Mouse (Mus musculus) thymus, postnatal 10 days (tissue): ENCODE results near the gene Gstp2.
"Not testable (repeated sequence)": the region's sequence is repeated elsewhere in the genome, so short reads cannot be mapped to it uniquely, and the experiment has no call there.

Experiments
- DNase-seq, 2 experiments: peaks; one replicate each; pipeline ENCODE4 v3.0.0; 2021; ENCODE audit warnings: low spot score in 2 of 2

Gene Gstp2

DNA sequence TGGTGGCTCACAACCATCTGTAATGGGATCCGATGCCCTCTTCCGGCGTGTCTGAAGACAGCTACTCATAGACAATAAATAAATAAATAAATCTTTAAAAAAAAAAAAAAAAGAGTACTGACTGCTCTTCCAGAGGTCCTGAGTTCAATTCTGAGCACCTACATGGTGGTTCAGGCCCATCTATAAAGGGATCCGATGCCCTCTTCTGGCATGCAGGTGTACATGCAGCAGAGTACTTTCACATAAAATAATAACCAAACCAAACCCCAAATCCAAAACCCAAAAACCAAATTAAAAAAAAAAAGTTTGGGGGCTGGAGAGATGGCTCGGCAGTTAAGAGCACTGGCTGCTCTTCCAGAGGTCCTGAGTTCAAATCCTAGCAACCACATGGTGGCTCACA lies 3.2 kb upstream of the Gstp2 start:
- not testable (repeated sequence) for DNase-seq

DNA sequence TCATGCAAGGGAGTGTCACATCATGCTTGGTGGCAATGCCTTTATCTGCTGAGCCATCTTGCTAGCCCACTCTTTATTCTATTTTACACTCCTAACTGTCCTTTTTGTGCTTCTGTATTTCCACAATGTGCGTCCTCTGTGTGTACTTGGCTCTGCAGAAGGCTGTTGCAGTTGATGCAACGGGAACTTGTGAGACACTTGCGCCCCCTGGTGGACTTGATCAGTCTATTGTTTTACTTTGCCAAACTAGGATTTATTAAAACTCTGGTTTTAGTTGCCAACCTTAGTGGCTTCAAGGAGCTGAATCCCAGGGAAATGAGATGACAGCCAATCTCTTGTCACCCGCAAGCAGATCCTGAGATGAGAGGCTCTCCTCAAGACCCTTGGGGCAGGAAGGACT lies 2.0 kb upstream of the Gstp2 start:
- peak; percentile 58 to 90 for DNase-seq

DNA sequence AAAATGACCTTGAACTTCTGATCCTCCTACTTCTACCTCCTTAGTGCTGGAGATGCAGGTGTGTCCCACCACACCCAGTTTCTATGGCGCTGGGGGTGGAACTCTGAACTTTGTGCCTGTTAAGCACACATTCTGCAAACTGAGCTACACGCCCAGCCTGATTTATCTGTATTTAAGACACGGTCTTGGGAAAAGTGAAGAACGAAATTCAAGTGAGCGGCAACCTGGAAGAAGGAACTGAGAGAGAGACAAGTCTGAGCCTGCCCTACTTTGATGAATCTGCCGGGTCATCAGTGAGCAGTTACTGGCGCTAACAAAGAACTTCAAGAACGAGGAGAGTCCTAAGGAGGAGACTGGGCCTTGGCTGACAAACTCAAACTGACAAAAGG lies 1.0 kb upstream of the Gstp2 start:
- no peak for DNase-seq

DNA sequence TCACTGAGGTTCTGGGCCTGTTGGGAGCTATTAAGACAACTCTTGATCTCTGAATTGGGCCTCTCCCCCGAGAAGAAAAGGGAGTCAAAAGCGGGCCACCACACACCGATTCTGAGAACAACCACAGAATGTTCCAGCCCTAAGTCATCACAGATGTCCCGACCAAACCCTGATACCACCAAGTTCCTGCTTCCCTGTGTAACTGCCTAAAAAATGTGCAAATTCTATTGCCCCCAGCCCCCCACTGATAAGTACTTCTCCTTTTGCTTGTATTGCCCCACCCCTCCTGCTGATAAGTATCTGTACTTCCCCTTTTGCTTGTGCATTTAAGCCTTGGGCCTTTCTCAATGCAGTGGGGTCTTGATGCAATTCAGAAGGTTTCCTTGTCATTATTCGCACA lies 1.7 kb downstream of the Gstp2 start:
- DNase-seq, result not testable (repeated sequence)

DNA sequence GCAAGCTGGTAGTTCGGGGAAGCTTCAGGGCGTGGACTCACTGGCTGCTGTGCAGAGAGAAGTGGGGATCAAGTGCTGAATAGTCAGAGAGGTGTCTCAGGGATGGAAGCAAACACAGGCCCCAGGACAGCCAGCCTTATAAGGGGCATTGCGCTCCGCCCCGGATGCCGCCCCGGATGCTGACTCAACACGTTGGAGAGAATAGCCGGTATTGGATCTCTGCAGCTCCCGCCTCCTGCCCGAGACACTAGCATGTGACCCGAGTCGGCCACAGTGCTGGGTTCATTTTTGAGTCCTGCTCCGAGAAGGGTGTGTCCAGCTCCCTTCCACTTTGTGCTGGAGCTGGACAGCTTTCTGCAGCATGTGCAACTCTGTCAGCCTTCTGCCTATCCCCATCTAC lies 3.7 kb downstream of the Gstp2 start:
- DNase-seq, result no peak

DNA sequence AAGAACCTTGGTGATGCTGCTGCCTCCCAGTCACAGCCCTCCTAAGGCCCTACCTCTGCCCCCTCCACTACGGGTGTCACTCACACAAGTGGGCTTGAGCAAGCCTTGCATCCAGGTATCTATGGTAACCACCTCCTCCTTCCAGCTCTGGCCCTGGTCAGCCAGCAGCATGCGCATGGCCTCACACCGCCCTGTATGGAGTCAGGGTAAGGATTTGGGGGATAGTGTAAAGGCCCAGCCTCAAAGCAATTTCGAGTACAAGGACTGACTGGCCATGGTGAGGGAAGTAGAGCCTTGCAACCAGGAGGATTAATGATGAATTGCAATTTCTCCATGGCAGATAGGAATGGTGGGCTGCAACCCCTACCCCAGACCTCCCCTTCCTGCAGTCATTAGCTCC lies 4.3 kb downstream of the Gstp2 start:
- not testable (repeated sequence) for DNase-seq

DNA sequence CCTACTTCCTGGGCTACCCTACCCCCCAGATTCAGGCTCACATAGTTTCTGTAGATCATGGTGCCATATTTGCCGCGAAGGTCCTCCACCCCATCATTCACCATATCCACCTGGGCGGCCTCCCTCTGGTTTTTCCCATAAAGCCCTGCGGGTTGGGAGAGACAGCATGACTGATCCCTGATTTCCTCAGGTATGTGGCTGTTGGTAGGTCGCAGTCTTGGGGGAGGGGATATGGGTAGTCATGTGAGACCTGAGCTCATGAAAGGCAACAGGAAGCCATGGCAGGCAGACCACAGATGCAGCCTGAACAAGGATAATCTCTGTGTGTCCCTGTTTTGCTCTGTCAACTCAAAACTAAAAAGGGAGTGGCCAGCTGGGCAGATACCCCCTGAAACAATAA lies 4.9 kb downstream of the Gstp2 start:
- not testable (repeated sequence) for DNase-seq

DNA sequence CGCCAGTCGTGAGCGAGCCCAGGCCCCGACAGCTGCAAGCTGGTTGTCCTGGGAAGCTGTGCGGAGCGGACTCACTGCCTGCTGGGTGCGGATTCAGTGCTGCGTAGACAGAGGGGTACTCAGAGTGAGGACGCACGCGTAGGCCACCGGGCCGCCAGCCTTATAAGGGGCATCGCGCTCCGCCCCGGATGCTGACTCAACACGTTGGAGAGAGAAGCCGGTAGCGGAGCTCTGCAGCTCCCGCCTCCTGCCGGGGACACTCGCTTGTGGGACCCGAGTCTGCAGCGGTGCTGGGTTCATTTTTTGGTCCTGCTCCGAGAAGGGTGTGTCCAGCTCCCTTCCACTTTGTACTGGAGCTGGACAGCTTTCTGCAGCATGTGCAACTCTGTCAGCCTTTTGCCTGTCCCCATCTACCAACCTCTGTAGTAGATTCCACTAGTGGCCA lies 8.0 kb downstream of the Gstp2 start, which contains the start of gene Gstp1:
Gene Gstp1 (minus strand): TSS at position 198 of the 445 bp plus-strand sequence.
- DNase-seq, result peak; percentile 81 to 85

DNA sequence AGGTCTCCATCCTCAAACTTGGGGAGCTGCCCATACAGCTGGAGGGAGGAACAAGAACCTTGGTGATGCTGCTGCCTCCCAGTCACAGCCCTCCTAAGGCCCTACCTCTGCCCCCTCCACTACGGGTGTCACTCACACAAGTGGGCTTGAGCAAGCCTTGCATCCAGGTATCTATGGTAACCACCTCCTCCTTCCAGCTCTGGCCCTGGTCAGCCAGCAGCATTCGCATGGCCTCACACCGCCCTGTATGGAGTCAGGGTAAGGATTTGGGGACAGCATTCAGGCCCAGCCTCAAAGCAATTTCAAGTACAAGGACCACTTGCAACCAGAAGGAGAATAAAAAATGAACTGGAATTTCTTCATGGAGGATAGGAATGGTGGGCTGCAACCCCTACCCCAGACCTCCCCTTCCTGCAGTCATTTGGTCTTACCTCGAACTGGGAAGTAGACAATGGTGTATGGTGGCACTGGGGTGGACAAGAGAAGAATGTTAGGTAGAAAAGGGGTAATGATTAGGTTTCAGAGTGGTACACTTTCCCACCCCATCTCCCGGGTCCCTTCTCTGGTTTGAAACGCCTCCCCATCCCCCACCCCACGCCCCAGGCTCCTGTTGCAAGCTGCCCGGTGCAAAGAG lies 8.6 kb downstream of the Gstp2 start:
- not testable (repeated sequence) for DNase-seq

DNA sequence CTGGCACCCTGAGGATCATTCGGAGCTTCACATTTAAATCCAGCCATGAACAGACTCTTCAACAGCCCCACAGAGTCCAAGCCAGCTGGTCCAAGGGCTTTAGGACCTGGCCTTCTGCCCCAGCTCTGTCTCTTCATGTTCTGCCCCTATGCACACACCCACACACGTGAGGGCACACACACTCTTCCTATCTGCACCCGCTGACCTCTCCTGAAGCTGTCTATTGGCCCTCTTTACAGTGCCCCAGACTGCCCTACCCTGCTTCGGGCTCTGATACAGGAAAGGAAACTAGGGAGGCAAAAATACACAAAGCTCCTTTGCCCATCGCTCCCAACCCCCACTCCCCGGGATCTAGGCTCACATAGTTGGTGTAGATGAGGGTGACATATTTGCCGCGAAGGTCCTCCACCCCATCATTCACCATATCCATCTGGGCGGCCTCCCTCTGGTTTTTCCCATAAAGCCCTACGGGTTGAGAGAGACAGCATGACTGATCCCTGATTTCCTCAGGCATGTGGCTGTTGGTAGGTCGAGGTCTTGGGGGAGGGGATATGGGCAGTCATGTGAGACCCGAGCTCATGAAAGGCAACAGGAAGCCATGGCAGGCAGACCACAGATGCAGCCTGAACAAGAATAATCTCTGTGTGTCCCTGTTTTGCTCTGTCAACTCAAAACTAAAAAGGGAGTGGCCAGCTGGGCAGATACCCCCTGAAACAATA lies 9.3 kb downstream of the Gstp2 start:
- no peak for DNase-seq

DNA sequence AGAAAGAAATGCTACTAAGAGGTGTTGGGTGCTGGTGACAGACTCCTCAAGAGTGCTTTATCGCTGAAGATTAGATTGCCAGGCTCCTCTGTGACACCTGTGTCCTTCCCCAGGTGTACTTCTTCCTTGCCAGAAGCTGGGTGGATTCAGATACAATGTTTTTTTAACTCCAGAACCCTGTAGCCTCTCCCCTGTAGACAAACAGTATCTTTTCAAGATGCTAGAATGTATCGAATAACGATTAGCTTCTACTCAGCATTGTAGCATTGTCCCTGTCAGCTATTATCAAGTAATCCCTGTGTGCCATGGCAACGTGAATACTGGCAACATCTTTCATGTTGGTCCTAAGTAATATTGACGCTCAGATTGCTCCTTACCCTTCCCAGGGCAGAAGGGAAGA lies 12.1 kb downstream of the Gstp2 start:
- DNase-seq, result no peak

DNA sequence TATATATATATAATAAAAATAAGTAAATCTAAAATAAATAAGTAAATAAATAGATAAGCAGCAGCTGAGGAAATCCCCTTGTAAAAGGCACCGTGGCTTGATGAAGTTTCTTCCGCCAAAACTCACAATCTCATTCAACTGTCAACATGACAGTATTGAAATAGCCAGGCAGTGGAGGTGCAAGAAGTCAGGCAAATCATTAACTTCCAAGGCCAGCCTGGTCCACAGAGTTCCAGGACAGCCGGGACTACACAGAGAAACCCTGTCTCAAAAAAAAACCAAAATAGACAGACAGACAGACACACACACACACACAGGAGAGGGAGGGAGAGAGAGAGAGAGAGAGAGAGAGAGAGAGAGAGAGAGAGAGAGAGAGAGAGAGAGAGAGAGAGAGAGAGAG lies 12.5 kb downstream of the Gstp2 start:
- no peak for DNase-seq

DNA sequence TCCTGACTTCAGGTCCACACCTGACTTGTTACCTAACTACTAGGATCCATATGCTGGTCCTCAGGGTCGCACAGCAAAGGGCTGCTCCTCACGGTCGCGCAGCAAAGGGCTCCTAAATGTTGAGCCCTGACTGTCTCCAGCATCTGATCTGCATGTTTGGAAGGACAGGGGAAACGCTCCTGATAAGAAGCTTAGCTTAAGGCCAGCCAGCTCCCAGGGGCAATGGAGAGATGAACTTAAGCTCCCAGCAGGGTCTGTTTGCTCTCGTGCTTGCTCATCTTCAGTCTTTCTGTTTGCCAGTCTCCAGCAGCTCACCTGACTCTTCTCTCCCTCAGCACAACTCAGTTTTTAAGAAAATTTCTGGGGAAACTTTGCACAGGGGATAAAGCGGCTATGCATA lies 13.2 kb downstream of the Gstp2 start:
- no peak for DNase-seq

DNA sequence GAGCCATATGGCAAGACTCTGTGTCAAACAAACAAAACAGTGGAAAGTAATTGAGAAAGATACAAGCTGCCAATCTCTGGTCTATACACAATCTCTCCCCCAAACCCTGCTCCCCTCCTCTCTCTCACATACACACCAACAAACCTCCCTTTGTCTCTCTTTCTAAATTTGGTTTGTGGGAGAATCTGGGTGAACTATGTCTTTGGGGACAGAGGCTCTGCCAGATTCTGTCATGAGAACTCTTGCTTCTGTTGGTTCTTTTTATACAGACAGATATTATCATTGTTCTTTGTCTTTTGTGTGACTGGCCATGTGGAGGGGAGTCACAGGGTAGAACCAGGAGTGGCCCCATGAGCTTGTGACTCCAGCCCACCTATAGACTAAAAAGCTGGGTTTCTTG lies 18.2 kb downstream of the Gstp2 start:
- DNase-seq, result no peak

DNA sequence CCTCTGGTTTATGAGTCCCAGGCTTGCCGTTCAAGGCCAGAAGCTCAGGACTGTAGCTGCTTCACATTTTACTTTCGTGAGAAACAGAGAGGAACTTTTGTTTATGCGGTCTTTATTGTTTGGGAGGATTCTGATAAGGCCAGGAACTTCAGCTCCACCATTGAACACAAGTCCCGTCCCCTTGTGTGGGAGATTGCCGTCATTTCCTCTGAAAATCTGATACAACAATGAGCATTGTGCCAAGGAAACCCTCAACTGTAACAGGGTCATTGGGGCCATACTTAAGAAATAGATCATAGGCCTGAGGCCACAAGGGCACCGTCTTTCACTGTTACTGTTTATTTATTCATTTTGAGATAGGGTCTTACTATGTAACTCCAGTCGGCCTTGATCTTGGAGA lies 22.6 kb downstream of the Gstp2 start:
- DNase-seq, result no peak

DNA sequence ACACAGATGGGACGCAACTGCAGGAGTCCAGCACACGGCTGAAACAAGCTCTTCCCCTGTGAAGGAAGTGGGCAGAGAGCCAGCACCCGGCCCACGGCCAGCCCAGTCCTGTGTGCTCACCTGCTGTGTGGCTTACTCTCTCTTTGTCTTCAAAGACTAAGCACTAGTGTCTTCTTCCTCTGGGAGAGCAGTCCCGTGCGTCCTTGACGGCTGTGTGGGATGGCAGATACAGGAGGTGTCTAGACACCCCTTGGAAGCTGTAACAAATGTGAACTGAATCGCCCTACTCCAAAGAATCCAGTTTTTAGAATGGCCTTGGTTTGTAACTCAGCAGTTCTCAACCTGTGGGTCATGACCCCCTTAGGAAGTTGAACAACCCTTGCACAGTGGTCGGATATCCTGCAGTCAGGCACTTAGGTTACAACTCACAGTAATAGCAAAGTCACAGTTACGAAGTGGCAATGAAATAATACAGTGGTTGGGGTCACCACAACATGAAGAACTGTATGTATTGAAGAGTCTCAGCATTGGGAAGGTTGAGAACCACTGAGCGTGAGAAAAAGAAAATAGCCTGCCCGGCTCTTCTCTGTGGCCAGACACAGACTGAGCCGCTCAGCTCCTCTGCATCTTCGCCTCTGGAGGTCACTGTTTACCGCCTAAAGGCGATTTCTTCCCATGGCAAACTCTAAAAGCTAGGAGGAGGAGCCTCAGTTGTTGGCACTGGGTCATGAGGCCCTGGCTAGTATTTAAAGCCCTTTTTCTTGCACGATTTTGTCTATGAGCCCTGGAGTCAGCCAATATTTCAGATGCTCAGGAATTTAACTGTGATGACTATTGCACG lies 26.9 kb downstream of the Gstp2 start:
- peak in 1 of 2 experiments; percentile 57 for DNase-seq

DNA sequence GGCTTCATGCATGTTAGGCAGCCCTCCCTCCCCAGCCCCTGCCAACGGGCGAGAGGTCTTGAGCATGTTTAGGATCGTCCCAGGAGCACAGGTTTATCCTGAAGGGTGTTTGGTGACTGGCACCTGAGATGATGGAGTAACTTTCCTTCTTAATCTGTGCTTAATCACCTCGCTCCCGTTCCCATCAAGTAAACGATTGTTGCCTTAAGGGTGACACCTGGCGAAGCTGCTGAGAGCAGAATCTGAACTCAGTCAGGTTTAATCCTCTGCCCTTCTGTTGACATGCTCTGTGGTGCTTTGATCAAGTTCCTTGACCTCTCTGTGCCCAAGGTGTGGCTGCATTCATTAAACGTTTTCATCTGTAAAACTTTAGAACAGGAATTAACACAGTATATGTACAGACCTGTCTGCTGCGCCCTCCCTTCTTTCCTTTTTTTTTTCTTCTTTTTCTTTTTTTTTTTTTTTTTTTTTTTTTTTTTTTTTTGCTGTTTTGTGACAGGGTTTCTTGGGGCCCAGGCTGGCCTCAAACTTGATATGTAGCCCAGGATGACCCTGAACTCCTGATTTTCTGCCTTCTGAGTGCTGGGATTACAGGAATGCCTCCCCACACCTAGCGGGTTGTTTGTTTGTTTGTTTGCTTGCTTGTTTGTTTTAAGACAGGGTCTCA lies 27.8 kb downstream of the Gstp2 start:
- no peak for DNase-seq

DNA sequence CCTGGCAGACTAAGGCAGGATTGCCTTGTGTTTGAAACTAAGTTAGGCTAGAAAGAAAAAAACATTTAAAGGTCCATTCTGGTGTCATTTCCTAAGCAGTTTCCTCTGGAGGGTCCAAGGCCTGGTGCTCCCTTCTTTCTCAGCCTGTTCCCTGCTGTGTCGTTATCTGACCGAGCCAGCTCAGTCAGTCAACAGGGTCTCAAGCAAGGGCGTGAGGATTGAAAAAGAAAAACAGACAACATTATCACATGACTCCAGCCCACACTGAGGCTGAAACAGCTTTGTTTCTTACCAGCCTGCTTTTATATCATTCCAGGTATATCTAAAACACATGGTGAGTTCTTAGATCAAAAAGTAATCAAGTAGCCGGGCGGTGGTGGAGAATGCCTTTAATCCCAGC lies 30.2 kb downstream of the Gstp2 start:
- no peak for DNase-seq

DNA sequence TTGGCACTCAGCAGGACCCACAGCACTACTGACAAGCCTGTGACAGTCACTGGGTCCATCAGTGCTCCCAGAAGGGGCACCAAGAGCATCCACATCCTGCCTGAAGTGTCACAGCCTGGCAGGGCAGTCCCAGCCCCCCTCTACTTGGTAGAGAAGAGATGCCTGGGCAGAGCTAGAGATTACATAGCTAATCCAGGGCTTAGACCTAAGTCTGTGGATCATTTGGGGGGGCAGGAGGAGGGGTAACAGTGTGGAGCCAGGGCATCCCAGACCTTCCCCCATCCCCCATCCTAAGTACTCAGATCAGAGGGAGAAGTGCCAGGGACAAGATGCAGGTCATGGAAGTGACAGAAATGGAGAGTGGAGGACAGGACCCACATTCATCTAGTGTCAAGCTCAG lies 31.0 kb downstream of the Gstp2 start:
- no peak for DNase-seq

DNA sequence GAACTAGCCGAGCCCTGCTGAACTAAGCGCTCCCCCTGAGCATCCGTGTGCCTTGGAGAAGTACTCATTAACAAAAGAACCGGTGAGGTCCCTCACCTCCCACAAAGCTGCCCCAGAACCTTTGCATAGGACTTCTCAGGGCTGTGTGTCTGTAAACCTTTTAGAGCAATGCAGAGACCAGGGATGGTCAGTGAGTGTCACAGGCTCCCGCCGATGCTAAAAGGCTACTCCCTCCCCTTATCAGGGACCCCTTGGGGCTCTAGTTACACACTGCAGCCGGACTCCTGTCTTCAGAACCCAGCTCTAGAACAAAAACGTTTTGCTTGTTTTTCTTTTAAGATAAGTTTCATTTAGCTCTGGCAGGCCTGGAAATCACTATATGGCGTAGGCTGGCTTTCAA lies 32.8 kb downstream of the Gstp2 start:
- no peak for DNase-seq

DNA sequence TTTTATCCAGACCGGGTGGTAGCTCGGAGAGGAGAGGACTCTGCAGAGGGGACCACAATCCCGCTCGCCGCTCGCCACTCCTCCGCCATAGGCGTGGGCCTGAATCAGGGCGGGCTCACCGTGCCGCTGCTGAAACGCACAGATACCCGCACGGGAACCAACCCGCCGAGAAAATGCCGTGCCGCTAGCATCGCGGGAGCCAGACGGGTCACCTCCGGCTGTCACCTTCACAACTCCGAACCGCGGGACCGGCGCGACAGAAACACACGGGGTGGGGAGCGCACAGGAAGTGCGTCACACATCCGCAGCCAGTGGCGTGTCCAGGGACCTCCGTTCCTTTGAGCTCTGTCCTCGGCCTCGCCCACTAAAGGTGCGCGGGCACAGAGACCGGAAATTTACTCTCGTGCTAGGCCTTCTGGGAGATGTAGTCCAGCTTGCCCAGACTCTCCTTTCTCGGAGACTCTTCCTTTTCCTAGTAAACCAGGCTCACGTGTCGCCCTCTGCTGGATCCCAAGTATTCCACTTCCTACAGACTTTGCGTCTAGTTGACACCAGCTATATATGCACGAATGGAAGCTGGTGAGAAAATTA lies 33.3 kb downstream of the Gstp2 start, which contains the start of gene Ndufv1:
Gene Ndufv1 (minus strand): TSS at position 375 of the 591 bp plus-strand sequence.
- DNase-seq, result peak; percentile 90 to 96

DNA sequence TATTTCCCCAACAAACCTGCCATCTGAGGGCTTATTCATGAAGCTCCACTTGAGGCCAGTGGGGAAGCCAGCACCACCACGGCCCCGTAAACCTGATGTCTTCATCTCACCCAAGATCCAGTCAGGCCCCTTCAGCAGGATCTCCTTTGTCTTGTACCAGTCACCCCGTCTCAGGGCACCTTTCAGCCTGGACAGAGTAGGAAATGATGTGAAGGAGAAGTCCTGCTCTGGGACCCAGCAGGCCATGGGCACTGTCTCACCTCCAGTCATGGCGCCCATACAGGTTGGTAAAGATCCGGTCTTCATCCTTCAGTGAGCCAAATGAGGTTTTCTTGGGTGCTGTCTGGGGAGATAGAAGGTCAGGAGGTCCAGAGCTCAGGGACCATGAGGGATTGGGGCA lies 34.7 kb downstream of the Gstp2 start:
- DNase-seq, result no peak
